Mouse (Mus musculus) heart, postnatal 0 days (tissue): ENCODE data around the gene Sec24c. TPM values are rescaled to one million over a fixed set of nuclear protein-coding genes. Genes with fewer than 3 reads are reported as not detected.

ENCODE experiments used
- ATAC-seq: fragments of 200-750 bp; cut with Nextera tagmentation; 2 replicates; pipeline ENCODE4 v1.8.0; 2017; ENCODE audit warnings: low read depth, moderate number of reproducible peaks, moderate library complexity; ENCODE audit not compliant: insufficient read depth
- DNase-seq: peaks from one replicate; pipeline ENCODE4 v3.0.0-alpha.2; 2016; ENCODE audit warnings: low spot score
- H3K27ac ChIP-seq: fragments of 300-500 bp; sonication (generic); 2 replicates; pipeline ENCODE4 v1.5.1; 2014; ENCODE audit warnings: low read depth, mild to moderate bottlenecking
- H3K27me3 ChIP-seq: fragments of 300-500 bp; sonication (generic); 2 replicates; pipeline ENCODE4 v1.6.1; 2014; ENCODE audit warnings: low read length, mixed read lengths; ENCODE audit not compliant: control insufficient read depth, insufficient read depth
- H3K36me3 ChIP-seq: fragments of 300-500 bp; sonication (generic); replicated peaks from 2 replicates; pipeline ENCODE4 v1.6.1; 2014; ENCODE audit warnings: low read length, mixed read lengths; ENCODE audit not compliant: control insufficient read depth, insufficient read depth
- H3K4me1 ChIP-seq: fragments of 300-500 bp; sonication (generic); 2 replicates; pipeline ENCODE4 v1.6.1; 2014; ENCODE audit warnings: antibody characterized with exemption; ENCODE audit not compliant: control insufficient read depth, insufficient read depth
- H3K4me2 ChIP-seq: fragments of 300-500 bp; sonication (generic); 2 replicates; pipeline ENCODE4 v1.6.1; 2014; ENCODE audit warnings: low read depth, mild to moderate bottlenecking, low read length, moderate library complexity
- H3K4me3 ChIP-seq: fragments of 300-500 bp; sonication (generic); 2 replicates; pipeline ENCODE4 v1.5.1; 2014; ENCODE audit warnings: low read depth, low read length
- H3K9ac ChIP-seq: fragments of 300-500 bp; sonication (generic); replicated peaks from 2 replicates; pipeline ENCODE4 v1.6.1; 2014; ENCODE audit warnings: low read depth, low read length, mixed read lengths
- H3K9me3 ChIP-seq: fragments of 300-500 bp; sonication (generic); replicated peaks from 2 replicates; pipeline ENCODE4 v1.6.1; 2016; ENCODE audit warnings: low read length; ENCODE audit not compliant: control insufficient read depth
- CTCF ChIP-seq: IDR thresholded peaks from 2 replicates; pipeline ENCODE4 v1.5.1; 2016; ENCODE audit warnings: antibody characterized with exemption, control low read depth, low read depth
- EP300 ChIP-seq: IDR thresholded peaks from 2 replicates; pipeline ENCODE4 v1.6.1; 2016; ENCODE audit warnings: antibody characterized with exemption, low read depth
- WGBS: fragments of 180-500 bp; shearing (Covaris S2); extraction: QIAGEN DNeasy Blood & Tissue Kit; methylation state at CpG from one replicate; pipeline ENCODE4 v1.1.7; 2014; 5-methylcytosine and 5-hydroxymethylcytosine counted together
- polyA plus RNA-seq: library from polyadenylated mRNA; unstranded; fragments of >200 nt; fragmentation: Nextera tagmentation; extraction: Ambion mirVana; gene quantifications from 2 replicates; pipeline ENCODE4 v1.2.1, GENCODE M21; 2015
- total RNA-seq: library from RNA; depleted of rRNA; stranded (reverse); fragments of >200 nt; gene quantifications from 2 replicates; pipeline ENCODE4 v1.2.3, GENCODE M21; 2014; ENCODE audit warnings: low replicate concordance

The Sec24c gene
- total and polyA plus RNA-seq, 2 experiments from 2014 or later: 42.9 to 71.2 TPM

GRCm38 (mm10) chr14:20730853-20731602 lies 56.9 kb downstream of the Sec24c start:
- Histone ChIP-seq H3K4me3 (no peak overlapping the region), H3K4me1 (peaks cover 20% of the 10 kb centered on the region), H3K27me3 (no peaks in the 10 kb centered on the region), H3K9ac (no peak overlapping the region), H3K4me2 (no peak overlapping the region), H3K9me3 (no peaks in the 10 kb centered on the region), H3K27ac (no peak overlapping the region), H3K36me3 (peaks cover 71% of the 10 kb centered on the region)
- no peak for ATAC-seq
- 85% methylated on average over 9 of the region's 9 CpGs for WGBS
- no peak for DNase-seq
- TF ChIP-seq CTCF (no peak), EP300 (no peak)

DNA sequence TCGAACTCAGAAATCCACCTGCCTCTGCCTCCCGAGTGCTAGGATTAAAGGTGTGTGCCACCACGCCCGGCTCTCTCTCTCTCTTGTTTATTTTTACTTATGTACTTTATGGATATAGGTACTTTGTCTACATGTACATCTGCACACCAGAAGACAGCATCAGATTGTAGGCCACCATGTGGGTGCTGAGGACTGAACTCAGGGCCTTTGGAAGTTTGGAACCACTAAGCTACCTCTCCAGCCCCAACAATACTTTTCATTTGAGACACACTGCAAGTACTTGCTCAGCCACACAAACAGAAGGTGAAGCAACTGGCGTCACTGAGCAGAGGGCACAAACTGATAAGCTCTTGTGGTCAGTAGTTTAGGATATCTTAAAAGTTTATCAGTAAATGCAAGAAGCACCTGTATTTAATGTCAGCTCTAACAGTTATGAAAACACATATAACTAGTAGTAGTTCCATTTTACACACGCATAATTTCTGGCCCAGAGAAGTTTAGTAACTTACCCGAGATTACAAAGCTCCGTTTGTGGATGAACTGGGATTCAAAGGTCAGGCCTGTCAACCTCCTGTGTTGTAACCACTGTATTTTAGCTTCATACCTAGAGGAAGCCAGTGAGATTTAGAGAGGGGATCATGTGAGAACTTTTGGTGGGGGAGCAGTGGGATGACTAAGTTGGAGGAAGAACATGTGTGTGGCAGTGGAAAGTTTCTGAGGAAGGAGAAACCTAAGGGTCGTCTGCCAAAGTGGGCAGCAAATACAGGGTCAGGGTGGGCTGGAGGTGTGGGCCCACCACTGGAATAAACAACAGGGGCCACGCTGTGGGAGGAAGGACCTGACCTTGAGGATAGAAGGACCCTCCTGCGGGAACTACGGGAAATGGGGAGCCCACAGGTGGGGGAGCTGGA lies 59.2 kb downstream of the Sec24c start:
- H3K36me3 ChIP-seq: peaks cover 60% of the 10 kb centered on the region
- peak overlapping the region; percentile 96 for H3K9ac ChIP-seq
- 39% methylated on average over 12 of the region's 12 CpGs for WGBS

GRCm38 (mm10) chr14:20733952-20734774 lies 60.1 kb downstream of the Sec24c start, which contains the start of gene Ndst2:
Gene Ndst2, minus strand, starts transcription at chr14:20734562.
- peak within 1 kb of the TSS; percentile 86 for H3K4me3 ChIP-seq
- H3K4me1 ChIP-seq: peaks cover 20% of the 10 kb centered on the region
- peak within 1 kb of the TSS; percentile 97 for H3K4me2 ChIP-seq
- H3K9me3 ChIP-seq: no peaks in the 10 kb centered on the region
- ATAC-seq: peak; percentile 97
- H3K27ac ChIP-seq: peak within 1 kb of the TSS; percentile 98
- TF ChIP-seq EP300 (peak; percentile 74; the same call in 1 of the 2 replicates), CTCF (no peak)
- H3K36me3 ChIP-seq: peaks cover 60% of the 10 kb centered on the region
- no peaks in the 10 kb centered on the region for H3K27me3 ChIP-seq
- peak within 1 kb of the TSS; percentile 96 for H3K9ac ChIP-seq
- under 1% methylated on average over 72 of the region's 81 CpGs for WGBS
- DNase-seq: peak; percentile 94

More for the DNA sequence above, 59.2 kb downstream of the Sec24c start:
- H3K9me3 ChIP-seq: no peaks in the 10 kb centered on the region
- TF ChIP-seq EP300 (no peak), CTCF (no peak)
- DNase-seq (no peak), ATAC-seq (no peak)
- H3K27me3 ChIP-seq: no peaks in the 10 kb centered on the region
- H3K4me3 ChIP-seq: peak overlapping the region; percentile 86
- peaks cover 20% of the 10 kb centered on the region for H3K4me1 ChIP-seq
- peak overlapping the region; percentile 97 for H3K4me2 ChIP-seq
- peak overlapping the region; percentile 98 for H3K27ac ChIP-seq

DNA sequence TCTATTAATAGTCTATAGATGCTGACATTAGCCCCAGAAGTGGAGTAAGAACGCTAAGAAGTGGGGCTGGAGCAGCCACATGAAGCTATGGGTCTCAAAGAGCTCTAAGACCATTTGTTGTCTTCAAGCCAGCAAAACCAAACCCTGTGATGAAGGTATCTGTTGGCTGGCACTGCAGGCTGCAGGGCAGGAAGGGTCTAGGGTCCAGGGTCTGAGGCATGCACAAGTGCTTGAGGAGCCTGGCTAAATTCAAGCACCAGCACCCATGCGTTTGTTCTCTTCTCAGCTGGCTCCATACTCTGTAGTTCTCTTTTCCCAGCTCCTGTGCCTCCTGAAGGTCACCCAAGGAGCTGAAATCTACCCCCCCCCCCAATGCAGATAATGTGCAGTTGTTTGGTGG lies 60.9 kb downstream of the Sec24c start:
- Histone ChIP-seq H3K27ac (peak overlapping the region; percentile 98), H3K27me3 (no peaks in the 10 kb centered on the region), H3K9ac (no peak overlapping the region; the same call in 1 of the 2 replicates), H3K4me2 (peak overlapping the region; percentile 97; the same call in 1 of the 2 replicates), H3K36me3 (peaks cover 59% of the 10 kb centered on the region), H3K4me1 (peaks cover 20% of the 10 kb centered on the region), H3K4me3 (0 out of 2 replicates have a peak overlapping the region, but pooled peaks have one; percentile 86), H3K9me3 (no peaks in the 10 kb centered on the region)
- ATAC-seq (no peak), DNase-seq (no peak)
- 31% methylated on average over 2 of the region's 2 CpGs for whole genome bisulfite sequencing
- no peak for TF ChIP-seq CTCF
- TF ChIP-seq EP300: no peak

DNA sequence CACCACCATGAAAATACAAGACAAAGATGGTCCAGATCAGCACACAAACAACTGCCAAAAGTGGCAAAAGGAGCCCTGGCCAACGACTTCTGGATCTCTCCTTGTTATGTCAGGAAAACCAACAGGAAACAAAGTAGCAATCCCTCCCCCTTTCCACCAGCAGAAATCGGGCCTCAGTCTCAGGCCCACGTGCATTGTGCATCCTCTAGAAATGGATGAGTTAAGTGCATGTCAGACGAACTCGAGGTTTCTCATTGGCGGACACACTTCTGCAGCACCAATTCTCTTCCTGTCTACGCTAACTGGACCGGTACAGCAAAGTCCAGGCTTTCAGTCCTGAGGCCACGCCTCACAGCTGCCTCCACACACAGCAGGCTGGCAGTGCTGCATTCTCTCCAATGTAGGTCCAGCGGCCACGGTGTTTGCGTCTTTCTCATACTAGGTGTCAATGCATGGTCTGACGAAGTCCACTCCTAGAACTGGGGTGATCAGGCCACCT lies 61.8 kb downstream of the Sec24c start:
- WGBS: 68% methylated on average over 13 of the region's 13 CpGs
- ATAC-seq: no peak
- peaks cover 58% of the 10 kb centered on the region for H3K36me3 ChIP-seq

More for the DNA sequence above, 61.8 kb downstream of the Sec24c start:
- H3K27ac ChIP-seq: peak overlapping the region; percentile 98
- TF ChIP-seq CTCF (no peak), EP300 (no peak)
- peaks cover 20% of the 10 kb centered on the region for H3K4me1 ChIP-seq
- no peak for DNase-seq
- no peak overlapping the region for H3K9ac ChIP-seq
- no peak overlapping the region for H3K4me2 ChIP-seq
- no peak overlapping the region for H3K4me3 ChIP-seq
- H3K9me3 ChIP-seq: no peaks in the 10 kb centered on the region
- H3K27me3 ChIP-seq: no peaks in the 10 kb centered on the region
